Mouse (Mus musculus) testis, adult 2 months (tissue): Measurements from ENCODE around the gene Clec4f. TPM values are rescaled to one million over a fixed set of nuclear protein-coding genes. Genes with fewer than 3 reads are reported as not detected.

Experiments used
- H3K27ac ChIP-seq: fragments of 200-500 bp; 2 replicates; pipeline ENCODE4 v1.5.1; 2012; ENCODE audit warnings: low read depth, low read length; ENCODE audit not compliant: control insufficient read depth, insufficient read depth
- H3K27me3 ChIP-seq: fragments of 200-500 bp; 2 replicates; pipeline ENCODE4 v1.6.1; 2012; ENCODE audit warnings: mild to moderate bottlenecking, low read length, moderate library complexity; ENCODE audit not compliant: control insufficient read depth, insufficient read depth
- H3K36me3 ChIP-seq: fragments of 200-500 bp; 2 replicates; pipeline ENCODE4 v1.6.1; 2012; ENCODE audit warnings: mild to moderate bottlenecking, low read length; ENCODE audit not compliant: control insufficient read depth, insufficient read depth
- H3K4me1 ChIP-seq: fragments of 200-500 bp; 2 replicates; pipeline ENCODE4 v1.6.1; 2012; ENCODE audit warnings: low read length; ENCODE audit not compliant: control insufficient read depth, insufficient read depth
- H3K4me3 ChIP-seq: fragments of 200-500 bp; 2 replicates; pipeline ENCODE4 v1.5.1; 2012; ENCODE audit warnings: low read depth, mild to moderate bottlenecking, low read length, moderate library complexity, mixed read lengths; ENCODE audit not compliant: control insufficient read depth
- CTCF ChIP-seq: fragments of 200-500 bp; IDR thresholded peaks from 2 replicates; pipeline ENCODE4 v1.5.1; 2012; ENCODE audit warnings: low read depth, mild to moderate bottlenecking, inconsistent platforms, low read length, moderate library complexity; ENCODE audit not compliant: control insufficient read depth, insufficient read depth, insufficient replicate concordance
- POLR2A ChIP-seq: fragments of 200-500 bp; IDR thresholded peaks from 2 replicates; pipeline ENCODE4 v1.6.1; 2012; ENCODE audit warnings: low read depth, mild to moderate bottlenecking, inconsistent platforms, low read length, moderate library complexity; ENCODE audit not compliant: control insufficient read depth
- polyA plus RNA-seq: library from polyadenylated mRNA; depleted of rRNA; stranded (reverse); fragments of >200 nt; gene quantifications from 2 replicates; pipeline ENCODE4 v1.2.3, GENCODE M21; 2012

Gene Clec4f
- polyA plus RNA-seq, 1 experiment = 0.14 TPM

DNA sequence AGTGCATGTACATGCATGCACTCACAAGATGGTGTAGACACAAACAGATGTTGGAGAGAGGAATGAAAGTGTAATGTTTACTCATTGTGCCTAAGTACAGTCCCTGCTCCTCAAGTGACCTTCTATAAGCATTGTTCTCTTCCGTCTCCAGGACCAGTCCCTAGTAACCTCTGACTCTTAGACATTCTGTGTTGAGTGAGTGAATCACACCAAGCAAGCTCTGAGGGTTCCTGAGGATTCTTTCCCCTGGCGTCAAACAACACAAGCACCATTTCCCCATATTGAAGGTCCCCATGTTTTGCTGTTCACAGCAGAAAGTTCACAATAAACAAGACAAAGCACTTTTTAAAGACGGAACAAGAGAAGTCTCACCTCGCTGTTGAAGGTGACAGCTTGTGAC lies 24.2 kb downstream of the Clec4f start:
- Histone ChIP-seq H3K27ac (no peak overlapping the region), H3K36me3 (no peaks in the 10 kb centered on the region), H3K4me3 (no peak overlapping the region), H3K27me3 (no peaks in the 10 kb centered on the region), H3K4me1 (peaks cover 3% of the 10 kb centered on the region)
- TF ChIP-seq CTCF (no peak), POLR2A (no peak)

DNA sequence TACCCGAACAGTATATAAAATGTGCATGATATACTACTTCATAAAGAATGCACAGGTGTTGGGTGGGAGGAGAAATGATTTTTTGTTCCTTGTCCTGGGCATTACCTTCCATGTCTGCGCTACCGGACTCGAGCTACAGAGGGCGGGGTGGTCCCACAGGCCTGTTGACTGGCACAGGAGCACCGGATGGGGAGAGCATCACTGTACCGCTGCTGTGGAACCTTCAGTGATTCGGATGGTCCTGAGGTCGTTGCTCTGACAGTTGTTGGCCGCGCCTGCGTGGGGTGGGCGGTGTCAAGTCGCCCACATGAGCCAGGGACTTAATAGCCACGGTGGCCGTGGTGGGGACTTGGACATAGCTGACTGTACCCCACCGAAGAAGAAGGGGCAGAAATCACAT lies 29.2 kb downstream of the Clec4f start:
- TF ChIP-seq POLR2A (peak; percentile 81; the same call in 1 of the 2 replicates), CTCF (no peak)

DNA sequence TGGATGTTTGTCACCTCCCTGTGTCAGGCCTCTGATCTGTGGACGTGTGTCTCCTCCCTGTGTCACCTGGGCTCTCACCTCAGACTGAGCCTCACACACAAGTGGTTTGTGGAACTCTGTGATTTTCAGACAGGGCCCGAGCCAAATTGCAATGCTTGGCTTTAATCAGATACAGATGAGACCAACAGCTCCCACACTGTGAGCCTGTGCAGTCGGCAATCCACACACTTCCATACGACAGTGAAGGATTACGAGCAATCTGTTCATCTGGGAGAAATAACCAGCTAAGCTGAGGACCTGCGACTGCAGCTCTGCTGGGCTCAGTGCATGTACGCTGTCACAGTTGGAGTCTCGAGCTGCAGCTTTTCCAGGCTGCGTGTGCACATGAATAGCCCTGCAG lies 36.0 kb downstream of the Clec4f start:
- H3K27ac ChIP-seq = no peak overlapping the region
- TF ChIP-seq POLR2A (no peak), CTCF (no peak)
- H3K4me3 ChIP-seq = no peak overlapping the region
- H3K4me1 ChIP-seq = peaks cover under 1% of the 10 kb centered on the region
- H3K27me3 ChIP-seq = no peaks in the 10 kb centered on the region
- 0 out of 2 replicates have a peak, but pooled peaks cover 1% of the 10 kb centered on the region for H3K36me3 ChIP-seq

More for the DNA sequence above, 29.2 kb downstream of the Clec4f start:
- H3K4me3 ChIP-seq = peak overlapping the region; percentile 91
- peaks cover 10% of the 10 kb centered on the region for H3K4me1 ChIP-seq
- H3K27ac ChIP-seq = peak overlapping the region; percentile 88
- no peaks in the 10 kb centered on the region for H3K27me3 ChIP-seq
- no peaks in the 10 kb centered on the region; the same call in 1 of the 2 replicates for H3K36me3 ChIP-seq

DNA sequence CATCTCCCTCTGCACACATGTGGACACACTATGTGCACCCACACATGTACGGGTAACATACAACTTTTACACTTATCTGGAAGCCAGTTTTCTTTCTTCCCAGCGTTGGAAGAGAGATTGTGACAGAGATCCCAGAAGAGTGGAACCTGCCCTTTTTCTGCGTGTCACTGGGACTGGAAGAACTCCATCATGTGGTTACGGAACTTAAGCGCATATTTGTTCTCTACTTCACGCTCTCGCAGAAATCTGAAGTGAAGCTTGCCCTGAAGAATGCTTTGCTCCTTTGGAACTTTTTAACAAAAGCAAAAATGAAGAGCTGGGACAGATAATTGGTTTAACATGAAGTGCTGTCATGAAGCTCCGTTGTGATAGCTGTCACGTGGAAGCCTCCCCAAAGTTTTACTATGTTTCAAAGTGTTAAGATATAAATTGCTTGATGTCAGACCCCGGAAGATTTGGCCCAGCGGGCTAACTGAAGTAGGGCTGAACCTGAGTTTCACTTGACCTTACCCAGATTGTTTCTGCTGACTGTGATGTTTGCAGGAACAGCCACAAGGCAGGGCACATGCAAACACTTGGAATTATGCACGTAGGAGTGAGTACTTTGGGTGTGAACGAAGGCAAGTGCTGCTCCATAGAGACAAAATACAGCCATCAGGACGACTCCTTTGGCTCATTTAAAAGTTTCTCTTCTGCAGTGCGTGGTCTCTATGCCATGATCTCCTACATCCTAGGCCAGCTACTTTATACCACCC lies 38.2 kb downstream of the Clec4f start:
- Histone ChIP-seq H3K27ac (no peak overlapping the region), H3K27me3 (no peaks in the 10 kb centered on the region)

DNA sequence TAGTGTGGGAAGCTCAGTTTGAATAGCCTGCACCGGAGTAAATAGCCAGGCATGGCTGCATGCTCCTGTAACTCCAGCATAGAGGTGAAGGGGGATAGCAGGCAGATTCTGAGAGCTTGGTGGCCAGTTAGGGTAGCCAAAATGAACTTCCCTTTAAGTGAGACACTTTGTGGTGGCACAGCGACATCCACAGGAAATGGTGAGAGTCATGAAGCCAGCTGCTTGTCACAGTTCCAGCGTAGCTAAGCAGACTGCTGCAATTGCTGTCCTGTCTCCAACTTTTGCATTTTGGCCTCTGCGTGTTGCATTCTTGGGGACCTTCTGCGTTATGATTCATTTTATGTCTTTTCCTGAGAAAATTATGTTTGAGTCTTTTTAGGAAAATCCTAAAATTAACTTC lies 39.5 kb downstream of the Clec4f start:
- H3K27me3 ChIP-seq = no peaks in the 10 kb centered on the region
- no peak overlapping the region for H3K4me3 ChIP-seq
- H3K36me3 ChIP-seq = 0 out of 2 replicates have a peak, but pooled peaks cover 1% of the 10 kb centered on the region
- TF ChIP-seq CTCF = no peak
- TF ChIP-seq POLR2A = no peak
- no peaks in the 10 kb centered on the region for H3K4me1 ChIP-seq
- no peak overlapping the region for H3K27ac ChIP-seq

More for the DNA sequence above, 38.2 kb downstream of the Clec4f start:
- no peak for TF ChIP-seq CTCF
- no peak for TF ChIP-seq POLR2A
- Histone ChIP-seq H3K4me1 (no peaks in the 10 kb centered on the region), H3K4me3 (no peak overlapping the region), H3K36me3 (0 out of 2 replicates have a peak, but pooled peaks cover 1% of the 10 kb centered on the region)

DNA sequence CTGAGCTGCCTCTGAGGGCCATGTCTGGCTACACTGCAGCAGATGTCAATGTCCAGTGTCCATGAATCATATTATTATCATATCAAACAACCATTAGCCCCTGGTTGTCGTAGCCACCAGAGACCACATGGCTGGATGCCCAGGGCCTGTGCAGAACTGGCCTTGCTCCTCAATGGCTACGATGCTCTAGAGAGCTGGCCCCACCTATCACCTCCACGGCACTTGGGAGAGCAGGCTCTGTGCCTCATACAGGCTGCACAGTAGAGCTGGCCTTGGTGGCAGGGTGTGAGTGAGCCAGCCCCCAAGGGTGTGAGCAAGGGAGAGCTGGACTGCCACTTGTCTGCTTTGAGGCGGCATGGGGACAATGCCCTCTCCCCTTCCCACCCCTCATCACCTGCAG lies 41.5 kb downstream of the Clec4f start:
- Histone ChIP-seq H3K4me3 (no peak overlapping the region), H3K36me3 (no peaks in the 10 kb centered on the region), H3K4me1 (no peaks in the 10 kb centered on the region), H3K27ac (no peak overlapping the region), H3K27me3 (no peaks in the 10 kb centered on the region)
- TF ChIP-seq POLR2A = no peak; the same call in 1 of the 2 replicates
- no peak for TF ChIP-seq CTCF

DNA sequence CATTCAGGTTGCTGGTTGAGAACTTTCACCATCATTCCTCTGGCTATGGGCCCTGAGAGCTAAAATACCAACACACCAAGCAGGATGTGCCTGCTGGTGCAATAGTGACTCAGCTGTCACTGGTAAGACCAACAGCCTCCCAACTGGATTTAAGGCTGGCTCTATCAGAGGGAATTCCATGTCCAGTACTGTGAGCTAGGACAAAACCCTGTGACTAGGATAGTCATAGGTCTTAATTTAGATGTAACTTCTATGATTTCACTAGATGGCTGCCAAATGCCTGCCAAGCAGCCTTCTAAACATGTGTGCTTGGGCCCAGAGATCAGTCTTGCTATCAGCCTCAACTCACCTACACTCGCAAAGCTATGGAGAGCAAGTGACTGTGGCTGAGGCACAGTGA lies 43.0 kb downstream of the Clec4f start:
- Histone ChIP-seq H3K27ac (no peak overlapping the region), H3K27me3 (no peaks in the 10 kb centered on the region), H3K4me3 (no peak overlapping the region), H3K36me3 (no peaks in the 10 kb centered on the region), H3K4me1 (no peaks in the 10 kb centered on the region)
- TF ChIP-seq CTCF = no peak
- TF ChIP-seq POLR2A = no peak
